23 mouse cellular contexts compared by ENCODE assay signal in genomic region chr10:72347253-72347652, GRCm38 (mm10).
"Had no signal": no experiment of that assay in that cellular context is flagged by ENCODE, and none has a peak within 500 bp of the region (broad histone marks: within the 10 kb centered on the region; RNA-seq: fewer than 3 reads in every experiment).

No protein-coding gene starts in this region.

- H3K4me2 ChIP-seq: limb, embryonic 12.5 days; liver, embryonic 12.5 days; liver, embryonic 15.5 days; lung, embryonic 15.5 days; neural tube, embryonic 12.5 days; neural tube, embryonic 15.5 days had no signal

- H3K27me3 ChIP-seq: limb, embryonic 12.5 days; liver, embryonic 12.5 days; liver, embryonic 15.5 days; lung, embryonic 15.5 days; megakaryocyte, embryonic 14.5 days; neural tube, embryonic 12.5 days; neural tube, embryonic 15.5 days had no signal

- ATAC-seq: intestine, postnatal 0 days; liver, embryonic 12.5 days had no signal

- H3K36me3 ChIP-seq: limb, embryonic 12.5 days; liver, embryonic 12.5 days; liver, embryonic 15.5 days; lung, embryonic 15.5 days; neural tube, embryonic 12.5 days; neural tube, embryonic 15.5 days had no signal

- H3K4me1 ChIP-seq: limb, embryonic 12.5 days; liver, embryonic 12.5 days; liver, embryonic 15.5 days; lung, embryonic 15.5 days; megakaryocyte, embryonic 14.5 days; neural tube, embryonic 12.5 days; neural tube, embryonic 15.5 days had no signal

- H3K9ac ChIP-seq: limb, embryonic 12.5 days; liver, embryonic 12.5 days; liver, embryonic 15.5 days; lung, embryonic 15.5 days; neural tube, embryonic 12.5 days; neural tube, embryonic 15.5 days had no signal

- H3K9me3 ChIP-seq: limb, embryonic 12.5 days; liver, embryonic 12.5 days; liver, embryonic 15.5 days; lung, embryonic 15.5 days; neural tube, embryonic 12.5 days; neural tube, embryonic 15.5 days had no signal

- DNase-seq: kidney, adult 2 months; kidney, postnatal 10 days; kidney, postnatal 36 days; layer of hippocampus, postnatal 36 days; liver; lung, adult 18-20 months; lung, postnatal 10 days; right cerebral cortex, adult 18-20 months; right cerebral cortex, postnatal 14 days; right cerebral cortex, postnatal 4 days; thymus, adult 2 months; thymus, postnatal 14 days; thymus, postnatal 4 days had no signal

- H3K4me3 ChIP-seq: left cerebral cortex, adult 2 months; limb, embryonic 12.5 days; liver, embryonic 12.5 days; liver, embryonic 15.5 days; lung, embryonic 15.5 days; megakaryocyte, embryonic 14.5 days; neural tube, embryonic 12.5 days; neural tube, embryonic 15.5 days had no signal

- H3K27ac ChIP-seq: left cerebral cortex, adult 2 months; limb, embryonic 12.5 days; liver, embryonic 12.5 days; liver, embryonic 15.5 days; lung, embryonic 15.5 days; neural tube, embryonic 12.5 days; neural tube, embryonic 15.5 days; stomach, postnatal 0 days had no signal
